Mouse (Mus musculus) cortical plate, adult 2 months (tissue): ENCODE data around the gene Nenf.

Experiments
- CTCF ChIP-seq: fragments of 200-500 bp; IDR thresholded peaks from 2 replicates; pipeline ENCODE4 v1.5.1; 2011; ENCODE audit warnings: mild to moderate bottlenecking, control low read depth, low read length; ENCODE audit not compliant: insufficient read depth; ENCODE audit errors: extremely low read depth
- POLR2A ChIP-seq: fragments of 200-500 bp; IDR thresholded peaks from 2 replicates; pipeline ENCODE4 v1.6.1; 2011; ENCODE audit warnings: mild to moderate bottlenecking, low read length, control low read depth; ENCODE audit not compliant: insufficient read depth; ENCODE audit errors: extremely low read depth

DNA sequence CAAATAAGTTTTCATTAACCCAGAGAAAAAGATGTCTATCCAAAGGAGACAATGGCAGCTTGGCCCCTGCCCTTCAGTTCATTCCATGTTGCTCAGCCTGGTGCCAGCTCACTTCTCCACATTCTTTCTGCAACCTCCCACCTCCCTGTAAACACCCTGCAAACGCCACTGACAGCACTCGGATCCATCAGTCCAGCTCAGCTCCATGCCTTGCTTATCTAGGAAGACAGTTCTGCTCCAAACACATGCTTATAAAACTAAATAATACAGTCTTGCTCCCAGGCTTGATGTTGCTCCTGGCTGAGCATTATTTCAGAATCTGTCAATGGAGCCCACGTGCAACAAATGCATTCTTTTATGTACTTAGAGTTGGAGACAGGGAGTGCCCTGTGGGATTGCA, 22.2 kb downstream of the Nenf start:
- no peak for TF ChIP-seq POLR2A
- TF ChIP-seq CTCF, result no peak
